Mouse (Mus musculus): ENCODE measurements around the gene Dchs1. TPM values are rescaled to one million over a fixed set of nuclear protein-coding genes. Genes with fewer than 3 reads are reported as not detected.
A peak's percentile ranks its signal among the peaks of the same experiment; 100 is the strongest.

Dchs1 gene
- total and polyA plus RNA-seq, 2 experiments from 2014 or later: 7.5 to 105 TPM

DNA sequence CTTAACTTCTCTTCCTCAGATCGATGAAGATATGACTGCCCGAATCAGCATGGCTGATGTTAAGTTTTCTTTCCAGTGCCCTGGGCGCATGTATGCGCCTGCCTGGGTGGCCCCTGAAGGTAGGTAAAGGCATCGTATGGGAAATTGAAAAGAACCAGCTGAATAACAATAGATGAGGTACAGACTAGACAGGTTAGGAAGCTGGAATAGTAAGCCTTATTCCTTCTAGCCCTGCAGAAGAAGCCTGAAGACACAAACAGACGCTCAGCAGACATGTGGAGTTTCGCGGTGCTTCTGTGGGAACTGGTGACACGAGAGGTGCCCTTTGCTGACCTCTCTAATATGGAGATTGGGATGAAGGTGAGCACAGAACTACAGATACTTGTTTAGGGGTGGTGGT lies 45.5 kb downstream of the Dchs1 start:
- no peak overlapping the region for H3K27ac ChIP-seq (ENCODE audit: low read depth, low read length)
- peaks cover 19% of the 10 kb centered on the region for H3K36me3 ChIP-seq (ENCODE audit: insufficient read depth, low read length)
- no peak overlapping the region for H3K9ac ChIP-seq (replicated peaks; ENCODE audit: low read length, poor library complexity, severe bottlenecking)
- no peak for ATAC-seq (ENCODE audit: low FRiP score)
- no peak for TF ChIP-seq CTCF (IDR thresholded peaks at IDR 0.05)
- no peaks in the 10 kb centered on the region for H3K27me3 ChIP-seq (ENCODE audit: insufficient read depth, low read length)
- no peak for DNase-seq (ENCODE audit: low spot score)
- no peaks in the 10 kb centered on the region for H3K9me3 ChIP-seq (ENCODE audit: low read length)
- H3K4me3 ChIP-seq (ENCODE audit: low read depth, low read length): no peak overlapping the region
- H3K4me2 ChIP-seq (ENCODE audit: low read depth, low read length, poor library complexity, severe bottlenecking): no peak overlapping the region
- peaks cover 6% of the 10 kb centered on the region; the same call in 1 of the 2 replicates for H3K4me1 ChIP-seq (ENCODE audit: insufficient read depth, low read length)
- 93% methylated on average over 9 of the region's 9 CpGs for WGBS

DNA sequence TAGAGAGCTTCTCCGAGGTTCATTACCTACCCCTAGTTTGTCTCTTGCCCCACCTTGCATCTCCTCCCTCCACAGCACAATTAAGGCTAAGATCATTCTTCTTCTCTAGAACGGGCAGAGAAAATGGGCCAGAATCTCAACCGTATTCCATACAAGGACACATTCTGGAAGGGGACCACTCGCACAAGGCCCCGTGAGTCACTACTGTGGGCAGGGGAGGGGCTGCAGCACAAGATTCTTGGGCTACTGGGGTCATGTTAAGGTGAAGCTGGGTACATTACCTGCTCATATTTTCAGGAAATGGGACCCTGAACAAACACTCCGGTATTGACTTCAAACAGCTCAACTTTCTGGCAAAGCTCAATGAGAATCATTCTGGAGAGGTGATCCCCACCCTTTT lies 46.6 kb downstream of the Dchs1 start:
- no peak for TF ChIP-seq CTCF (IDR thresholded peaks at IDR 0.05)

DNA sequence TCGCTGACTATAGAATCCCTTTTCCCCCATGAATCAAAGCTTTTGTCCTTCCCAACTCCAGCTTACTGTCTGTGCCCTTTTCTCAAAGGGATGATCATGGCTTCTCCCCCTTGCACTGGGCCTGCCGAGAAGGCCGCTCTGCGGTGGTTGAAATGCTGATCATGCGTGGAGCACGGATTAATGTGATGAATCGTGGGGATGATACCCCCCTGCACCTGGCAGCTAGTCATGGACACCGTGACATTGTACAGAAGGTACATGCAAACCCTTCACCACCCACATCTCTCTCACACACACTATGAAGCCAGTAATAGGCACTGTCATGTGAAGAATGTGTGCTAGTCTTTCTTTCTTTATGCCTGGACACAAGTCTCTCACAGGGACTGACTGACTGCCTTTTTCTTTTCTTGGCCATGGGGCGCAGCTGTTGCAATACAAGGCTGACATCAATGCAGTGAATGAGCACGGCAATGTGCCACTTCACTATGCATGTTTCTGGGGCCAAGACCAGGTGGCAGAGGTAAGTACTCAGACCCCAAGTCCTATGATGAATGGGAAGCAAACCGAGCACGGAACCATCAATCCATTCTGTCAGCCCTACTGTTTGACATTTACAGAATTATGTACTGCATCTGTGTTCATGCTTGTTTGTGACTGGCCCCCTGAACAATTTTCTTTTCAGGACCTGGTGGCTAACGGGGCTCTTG lies 47.2 kb downstream of the Dchs1 start:
- H3K27me3 ChIP-seq (ENCODE audit: insufficient read depth, low read length): no peaks in the 10 kb centered on the region
- ATAC-seq (ENCODE audit: low FRiP score) (no peak), DNase-seq (ENCODE audit: low spot score) (no peak)
- no peaks in the 10 kb centered on the region for H3K9me3 ChIP-seq (ENCODE audit: low read length)
- H3K27ac ChIP-seq (ENCODE audit: low read depth, low read length): no peak overlapping the region
- H3K36me3 ChIP-seq (ENCODE audit: insufficient read depth, low read length): peaks cover 14% of the 10 kb centered on the region; the same call in 1 of the 2 replicates
- no peak overlapping the region for H3K4me2 ChIP-seq (ENCODE audit: low read depth, low read length, poor library complexity, severe bottlenecking)
- peaks cover 9% of the 10 kb centered on the region; the same call in 1 of the 2 replicates for H3K4me1 ChIP-seq (ENCODE audit: insufficient read depth, low read length)
- H3K9ac ChIP-seq (replicated peaks; ENCODE audit: low read length, poor library complexity, severe bottlenecking): no peak overlapping the region
- 81% methylated on average over 13 of the region's 13 CpGs for WGBS
- H3K4me3 ChIP-seq (ENCODE audit: low read depth, low read length): no peak overlapping the region
- TF ChIP-seq CTCF (IDR thresholded peaks at IDR 0.05): no peak

More for the DNA sequence above, 46.6 kb downstream of the Dchs1 start:
- ATAC-seq (ENCODE audit: low FRiP score) (no peak), DNase-seq (ENCODE audit: low spot score) (no peak)
- no peak overlapping the region for H3K4me3 ChIP-seq (ENCODE audit: low read depth, low read length)
- peaks cover 14% of the 10 kb centered on the region; the same call in 1 of the 2 replicates for H3K36me3 ChIP-seq (ENCODE audit: insufficient read depth, low read length)
- WGBS: 88% methylated on average over 6 of the region's 6 CpGs
- H3K27me3 ChIP-seq (ENCODE audit: insufficient read depth, low read length): no peaks in the 10 kb centered on the region
- no peak overlapping the region for H3K27ac ChIP-seq (ENCODE audit: low read depth, low read length)
- H3K9ac ChIP-seq (replicated peaks; ENCODE audit: low read length, poor library complexity, severe bottlenecking): no peak overlapping the region
- H3K9me3 ChIP-seq (ENCODE audit: low read length): no peaks in the 10 kb centered on the region
- no peak overlapping the region for H3K4me2 ChIP-seq (ENCODE audit: low read depth, low read length, poor library complexity, severe bottlenecking)
- peaks cover 6% of the 10 kb centered on the region; the same call in 1 of the 2 replicates for H3K4me1 ChIP-seq (ENCODE audit: insufficient read depth, low read length)

DNA sequence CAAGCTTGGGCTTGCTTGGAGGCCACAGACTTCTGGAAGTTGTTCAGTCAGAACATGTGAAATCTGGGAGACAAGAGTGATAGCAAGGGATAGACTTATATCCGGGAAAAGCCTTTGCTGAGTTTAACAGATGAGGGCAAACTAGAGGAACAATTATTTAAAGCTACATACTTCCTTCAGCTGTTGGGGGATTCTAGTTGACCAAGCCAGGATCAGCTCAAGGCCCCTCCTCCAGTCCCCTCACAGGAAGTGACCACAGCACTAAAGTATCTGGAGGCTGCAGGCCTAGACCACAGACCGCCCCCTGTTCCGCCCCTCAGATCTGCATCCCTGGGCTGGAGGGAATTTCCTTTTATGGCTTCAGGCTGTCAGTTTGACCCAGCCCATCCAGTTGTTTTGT lies 48.5 kb downstream of the Dchs1 start:
- Histone ChIP-seq H3K36me3 (ENCODE audit: insufficient read depth, low read length) (peaks cover 18% of the 10 kb centered on the region), H3K27ac (ENCODE audit: low read depth, low read length) (no peak overlapping the region), H3K4me3 (ENCODE audit: low read depth, low read length) (no peak overlapping the region), H3K9me3 (ENCODE audit: low read length) (no peaks in the 10 kb centered on the region), H3K9ac (replicated peaks; ENCODE audit: low read length, poor library complexity, severe bottlenecking) (no peak overlapping the region), H3K27me3 (ENCODE audit: insufficient read depth, low read length) (no peaks in the 10 kb centered on the region), H3K4me2 (ENCODE audit: low read depth, low read length, poor library complexity, severe bottlenecking) (no peak overlapping the region; the same call in 1 of the 2 replicates), H3K4me1 (ENCODE audit: insufficient read depth, low read length) (peaks cover 9% of the 10 kb centered on the region; the same call in 1 of the 2 replicates)
- no peak for ATAC-seq (ENCODE audit: low FRiP score)
- no peak for DNase-seq (ENCODE audit: low spot score)
- no peak for TF ChIP-seq CTCF (IDR thresholded peaks at IDR 0.05)
- WGBS: 43% methylated on average over 3 of the region's 3 CpGs

DNA sequence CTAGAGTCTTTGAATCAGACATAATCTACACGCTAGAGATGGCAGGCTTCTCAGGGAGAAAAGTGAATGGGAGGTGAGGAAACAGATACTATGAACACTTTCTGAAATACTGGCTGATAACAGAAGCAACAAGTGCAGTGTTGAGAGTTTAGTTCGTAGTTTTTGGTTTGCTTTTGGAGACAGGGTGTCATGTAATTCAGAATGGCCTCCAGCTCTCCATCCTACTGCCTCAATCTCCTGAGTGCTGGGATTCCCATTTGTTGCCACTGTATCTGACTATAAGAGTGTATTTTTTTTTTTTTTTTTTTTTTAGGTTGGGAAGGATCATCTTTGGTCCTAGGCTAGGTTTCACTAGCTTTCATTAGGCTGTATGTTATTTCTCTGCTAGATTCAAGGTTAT lies 49.2 kb downstream of the Dchs1 start:
- no peak for ATAC-seq (ENCODE audit: low FRiP score)
- peak overlapping the region; percentile 95 for H3K4me2 ChIP-seq (ENCODE audit: low read depth, low read length, poor library complexity, severe bottlenecking)
- peaks cover 24% of the 10 kb centered on the region for H3K36me3 ChIP-seq (ENCODE audit: insufficient read depth, low read length)
- H3K9ac ChIP-seq (replicated peaks; ENCODE audit: low read length, poor library complexity, severe bottlenecking): no peak overlapping the region
- no peak overlapping the region for H3K4me3 ChIP-seq (ENCODE audit: low read depth, low read length)
- no peak overlapping the region for H3K27ac ChIP-seq (ENCODE audit: low read depth, low read length)
- DNase-seq (ENCODE audit: low spot score): no peak
- 73% methylated on average over 2 of the region's 2 CpGs for WGBS
- H3K4me1 ChIP-seq (ENCODE audit: insufficient read depth, low read length): peaks cover 7% of the 10 kb centered on the region; the same call in 1 of the 2 replicates
- TF ChIP-seq CTCF (IDR thresholded peaks at IDR 0.05): no peak
- no peaks in the 10 kb centered on the region for H3K9me3 ChIP-seq (ENCODE audit: low read length)
- no peaks in the 10 kb centered on the region for H3K27me3 ChIP-seq (ENCODE audit: insufficient read depth, low read length)

DNA sequence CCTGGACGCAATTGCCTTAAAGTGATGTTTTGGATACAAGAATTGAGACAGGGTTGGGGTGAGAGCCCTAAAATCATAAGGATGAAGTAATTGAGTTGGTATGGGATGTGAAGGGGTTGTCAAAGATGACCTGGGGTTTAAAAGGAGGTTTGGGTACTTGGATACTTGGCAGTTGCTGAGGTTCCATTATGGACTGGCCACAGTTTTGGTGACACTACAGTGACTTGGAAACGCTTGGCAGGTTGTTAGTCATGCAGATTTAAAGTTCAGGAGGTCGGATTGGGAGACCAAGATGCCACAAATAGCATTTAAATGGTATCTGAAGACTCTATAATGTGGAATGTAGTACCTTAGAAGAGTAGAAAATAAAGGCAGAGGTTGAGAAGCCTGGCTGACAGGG lies 49.8 kb downstream of the Dchs1 start:
- TF ChIP-seq CTCF (IDR thresholded peaks at IDR 0.05): no peak
- no peaks in the 10 kb centered on the region for H3K9me3 ChIP-seq (ENCODE audit: low read length)
- H3K36me3 ChIP-seq (ENCODE audit: insufficient read depth, low read length): peaks cover 30% of the 10 kb centered on the region
- peak overlapping the region; percentile 95 for H3K4me2 ChIP-seq (ENCODE audit: low read depth, low read length, poor library complexity, severe bottlenecking)
- ATAC-seq (ENCODE audit: low FRiP score) (no peak), DNase-seq (ENCODE audit: low spot score) (no peak)
- H3K27me3 ChIP-seq (ENCODE audit: insufficient read depth, low read length): no peaks in the 10 kb centered on the region
- H3K27ac ChIP-seq (ENCODE audit: low read depth, low read length): no peak overlapping the region
- H3K4me3 ChIP-seq (ENCODE audit: low read depth, low read length): peak overlapping the region; percentile 84
- peaks cover 6% of the 10 kb centered on the region; the same call in 1 of the 2 replicates for H3K4me1 ChIP-seq (ENCODE audit: insufficient read depth, low read length)
- no peak overlapping the region; the same call in 1 of the 2 replicates for H3K9ac ChIP-seq (replicated peaks; ENCODE audit: low read length, poor library complexity, severe bottlenecking)
- WGBS: 20% methylated on average over 3 of the region's 3 CpGs

All from midbrain, postnatal 0 days (tissue).